Mouse (Mus musculus): ENCODE measurements around the gene Cyp4a29. TPM values are rescaled to one million over a fixed set of nuclear protein-coding genes. Genes with fewer than 3 reads are reported as not detected.
"Not testable (repeated sequence)": the region's sequence is repeated elsewhere in the genome, so short reads cannot be mapped to it uniquely, and the experiment has no call there.

Cyp4a29 gene
- not detected for total RNA-seq (2021)
- long read RNA-seq, experiment 1, result 0 reads
- long read RNA-seq, experiment 2, result 0 reads

- DNase-seq, result no peak
- intact Hi-C loops (cut with DNase I; ENCODE audit: low total_unique reads), result no loop called here
These were observed at the start of gene Cyp4a29 for GRCm38 (mm10) chr4:115241784-115242183. Cyp4a29 (plus strand) TSS chr4:115242084.

GRCm38 (mm10) chr4:115232901-115233300, 9.0 kb upstream of the Cyp4a29 start:
- DNase-seq; intact Hi-C loops (cut with DNase I; ENCODE audit: low total_unique reads): not testable (repeated sequence)

GRCm38 (mm10) chr4:115236462-115237096, 5.3 kb upstream of the Cyp4a29 start:
- intact Hi-C loops (cut with DNase I; ENCODE audit: low total_unique reads), result no loop called here
- DNase-seq, result no peak

- DNase-seq; intact Hi-C loops (cut with DNase I; ENCODE audit: low total_unique reads): not testable (repeated sequence)
These were observed 23.0 kb downstream of the Cyp4a29 start for GRCm38 (mm10) chr4:115264687-115265569.

- intact Hi-C loops (cut with DNase I; ENCODE audit: low total_unique reads); DNase-seq: not testable (repeated sequence)
These were observed 36.5 kb downstream of the Cyp4a29 start for GRCm38 (mm10) chr4:115278215-115278982.

GRCm38 (mm10) chr4:115280342-115280741, 38.5 kb downstream of the Cyp4a29 start:
- intact Hi-C loops (cut with DNase I; ENCODE audit: low total_unique reads), result no loop called here
- DNase-seq, result no peak

GRCm38 (mm10) chr4:115280779-115281178, 38.9 kb downstream of the Cyp4a29 start:
- DNase-seq, result not testable (repeated sequence)

GRCm38 (mm10) chr4:115281231-115281767, 39.4 kb downstream of the Cyp4a29 start:
- intact Hi-C loops (cut with DNase I; ENCODE audit: low total_unique reads); DNase-seq: not testable (repeated sequence)

More at GRCm38 (mm10) chr4:115280779-115281178, 38.9 kb downstream of the Cyp4a29 start:
- intact Hi-C loops (cut with DNase I; ENCODE audit: low total_unique reads), result not testable (repeated sequence)

- DNase-seq; intact Hi-C loops (cut with DNase I; ENCODE audit: low total_unique reads): not testable (repeated sequence)
These were observed 56.9 kb downstream of the Cyp4a29 start, which contains the start of gene Cyp4a12a for GRCm38 (mm10) chr4:115298746-115299145. Cyp4a12a (plus strand) TSS chr4:115299046.

Other genes with a start within 250 kb of the Cyp4a29 start
- under 1 TPM; 0.84 to 0.86 TPM for gene Stil, start 241.9 kb upstream of the Cyp4a29 start, total RNA-seq (2021)
- 1 to 10 TPM; 1.9 to 2.5 TPM for gene Tal1, start 185.7 kb upstream of the Cyp4a29 start, total RNA-seq (2021)
- under 1 TPM in 1 of 2 experiments, not detected in 1; 0.57 TPM for gene Pdzk1ip1, start 153.4 kb upstream of the Cyp4a29 start, total RNA-seq (2021)
- gene Cyp4x1, start 107.8 kb upstream of the Cyp4a29 start, total RNA-seq (2021), result not detected
- not detected for gene Cyp4a12a, start 57.0 kb downstream of the Cyp4a29 start, total RNA-seq (2021)
- gene Cyp4a12b, start 169.5 kb downstream of the Cyp4a29 start, total RNA-seq (2021), result not detected
- gene Cyp4a30b, start 210.5 kb downstream of the Cyp4a29 start, total RNA-seq (2021), result not detected